Mouse (Mus musculus): ENCODE results near the gene Socs4. TPM values are rescaled to one million over a fixed set of nuclear protein-coding genes. Genes with fewer than 3 reads are reported as not detected.

Gene Socs4
- total and polyA plus RNA-seq, 3 experiments = 2.2 to 14.9 (median 13.4) TPM

DNA sequence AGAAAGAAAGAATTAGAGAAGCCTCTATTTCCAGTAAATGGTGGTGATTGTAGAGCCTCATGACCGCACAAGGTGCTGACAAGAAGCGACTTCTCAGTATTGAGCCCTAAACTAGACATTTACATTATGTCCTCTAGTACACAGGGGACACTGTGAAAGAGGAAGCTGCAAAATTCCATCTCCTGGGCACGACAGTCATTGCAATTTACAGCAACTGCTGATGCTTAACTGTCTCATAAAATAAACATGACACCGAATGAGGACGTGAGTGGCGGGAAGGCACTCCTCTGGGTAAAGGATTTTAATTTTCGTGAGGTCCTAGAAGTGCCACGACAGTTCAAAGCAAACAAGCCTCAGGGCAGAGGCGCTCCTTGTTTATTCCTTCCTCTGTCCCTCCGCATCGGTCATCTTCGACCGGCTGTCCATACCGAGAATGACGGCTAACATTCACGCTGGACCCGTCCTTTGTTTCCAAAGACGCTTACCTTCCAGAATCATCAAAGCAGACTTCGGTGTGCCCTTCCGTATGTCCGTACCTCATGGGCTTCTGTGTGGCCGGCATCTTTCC lies 611 bp upstream of the Socs4 start:
- TF ChIP-seq POLR2A (IDR thresholded peaks at IDR 0.05; ENCODE audit: insufficient read depth, low read depth, low read length) = no peak
- TF ChIP-seq EP300 (IDR thresholded peaks at IDR 0.05; ENCODE audit: insufficient read depth, low read depth, low read length) = no peak
- no peak for TF ChIP-seq CTCF (IDR thresholded peaks at IDR 0.05)
- intact Hi-C loops (cut with DNase I) = loop anchor here (2.0 to 5.0 kb wide), 2 partner anchors 23 to 141 kb away; partner anchors contain the start of genes Dlgap5 and Mapk1ip1l
- WGBS = 3% methylated on average over 22 of the region's 22 CpGs

DNA sequence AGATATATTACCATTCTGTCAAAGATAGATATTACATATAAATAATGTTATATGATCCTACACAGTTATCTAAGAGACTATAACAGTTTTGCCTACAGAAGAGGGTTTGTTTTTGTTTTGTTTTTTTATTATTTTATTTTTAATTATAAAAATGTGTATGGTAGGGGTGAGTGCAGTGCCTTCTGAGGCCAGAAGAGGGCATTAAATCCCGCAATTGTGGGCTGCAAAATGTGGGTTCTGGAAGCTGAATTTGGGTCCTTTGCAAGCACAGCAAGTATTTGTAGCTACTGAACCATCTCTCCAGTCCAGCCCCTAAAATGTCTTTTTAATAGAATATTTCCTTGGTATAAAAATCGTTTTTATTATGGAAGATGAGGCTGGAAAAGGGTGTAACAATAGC lies 2.3 kb downstream of the Socs4 start:
- DNase-seq = no peak
- Histone ChIP-seq H3K79me2 (replicated peaks; ENCODE audit: control insufficient read depth, insufficient read depth, low read length) (peaks cover 2% of the 10 kb centered on the region), H3K27me3 (ENCODE audit: control insufficient read depth, insufficient read depth, low read length) (no peaks in the 10 kb centered on the region), H3K4me3 (no peak overlapping the region), H3K4me1 (ENCODE audit: control insufficient read depth, insufficient read depth, low read length) (no peaks in the 10 kb centered on the region; the same call in 1 of the 2 replicates), H3K9ac (ENCODE audit: low read depth, low read length) (no peak overlapping the region), H3K27ac (no peak overlapping the region), H3K36me3 (ENCODE audit: control insufficient read depth, insufficient read depth, low read length) (peaks cover 2% of the 10 kb centered on the region; the same call in 1 of the 2 replicates)
- 83% methylated on average over 2 of the region's 2 CpGs for WGBS
- intact Hi-C loops (cut with DNase I) = loop anchor here (5.0 kb wide), 1 partner anchor 138 kb away; the partner anchor contains the start of gene Dlgap5
- no peak for TF ChIP-seq EP300 (IDR thresholded peaks at IDR 0.05; ENCODE audit: insufficient read depth, low read depth, low read length)
- peak; percentile 50 for TF ChIP-seq CTCF (IDR thresholded peaks at IDR 0.05)
- no peak for TF ChIP-seq POLR2A (IDR thresholded peaks at IDR 0.05; ENCODE audit: insufficient read depth, low read depth, low read length)

More for the DNA sequence above, 611 bp upstream of the Socs4 start:
- Histone ChIP-seq H3K9ac (ENCODE audit: low read depth, low read length) (peak overlapping the region; percentile 69), H3K36me3 (ENCODE audit: control insufficient read depth, insufficient read depth, low read length) (peaks cover 2% of the 10 kb centered on the region; the same call in 1 of the 2 replicates), H3K4me3 (peak overlapping the region; percentile 83), H3K27me3 (ENCODE audit: control insufficient read depth, insufficient read depth, low read length) (no peaks in the 10 kb centered on the region), H3K27ac (peak overlapping the region; percentile 96), H3K4me1 (ENCODE audit: control insufficient read depth, insufficient read depth, low read length) (no peaks in the 10 kb centered on the region; the same call in 1 of the 2 replicates), H3K79me2 (replicated peaks; ENCODE audit: control insufficient read depth, insufficient read depth, low read length) (no peaks in the 10 kb centered on the region; the same call in 1 of the 2 replicates)
- DNase-seq = no peak

DNA sequence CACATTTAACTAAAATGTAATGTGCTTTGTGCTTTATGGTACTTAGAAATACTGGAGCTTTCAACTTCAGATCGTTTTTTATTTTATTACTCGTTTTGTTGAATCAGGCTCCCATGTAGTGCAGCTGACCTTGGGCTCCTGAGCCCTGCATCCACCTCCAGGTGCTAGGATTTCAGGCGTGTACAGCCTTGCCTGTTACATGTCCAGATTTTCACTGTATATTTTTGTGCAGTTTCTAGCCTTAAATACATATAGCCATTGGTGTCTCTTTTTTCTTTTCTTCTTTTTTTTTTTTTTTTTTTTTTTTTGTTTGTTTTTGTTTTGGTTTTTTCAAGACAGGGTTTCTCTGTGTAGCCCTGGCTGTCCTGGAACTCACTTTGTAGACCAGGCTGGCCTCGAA lies 4.8 kb downstream of the Socs4 start:
- H3K27me3 ChIP-seq (ENCODE audit: control insufficient read depth, insufficient read depth, low read length) = no peaks in the 10 kb centered on the region
- no peak overlapping the region for H3K27ac ChIP-seq
- intact Hi-C loops (cut with DNase I) = no loop called here
- peaks cover 2% of the 10 kb centered on the region; the same call in 1 of the 2 replicates for H3K36me3 ChIP-seq (ENCODE audit: control insufficient read depth, insufficient read depth, low read length)
- H3K9ac ChIP-seq (ENCODE audit: low read depth, low read length) = no peak overlapping the region
- H3K79me2 ChIP-seq (replicated peaks; ENCODE audit: control insufficient read depth, insufficient read depth, low read length) = peaks cover 7% of the 10 kb centered on the region
- no peak overlapping the region for H3K4me3 ChIP-seq
- DNase-seq = no peak
- H3K4me1 ChIP-seq (ENCODE audit: control insufficient read depth, insufficient read depth, low read length) = peaks cover 1% of the 10 kb centered on the region
- TF ChIP-seq POLR2A (IDR thresholded peaks at IDR 0.05; ENCODE audit: insufficient read depth, low read depth, low read length) (no peak), EP300 (IDR thresholded peaks at IDR 0.05; ENCODE audit: insufficient read depth, low read depth, low read length) (no peak)
- 90% methylated on average over 4 of the region's 4 CpGs for WGBS

DNA sequence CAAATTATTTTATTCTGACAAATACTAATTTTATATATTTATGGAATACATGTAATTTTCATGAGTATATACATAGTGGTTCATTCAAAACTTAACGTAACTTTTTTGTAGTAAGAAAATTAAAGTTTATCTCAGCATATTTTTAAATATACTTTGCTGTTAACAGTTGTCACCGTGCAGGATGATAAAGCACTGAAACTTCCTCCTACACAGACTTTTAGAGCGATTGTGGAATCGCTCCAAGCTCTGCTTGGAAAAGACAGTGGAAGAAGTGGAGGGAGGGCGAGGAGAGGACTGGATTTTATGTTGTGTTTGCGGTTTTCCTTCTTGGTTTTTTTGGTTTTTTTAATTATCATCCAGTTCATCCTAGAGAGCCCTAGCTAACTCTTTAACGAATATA lies 6.8 kb downstream of the Socs4 start:
- Histone ChIP-seq H3K4me3 (no peak overlapping the region), H3K27ac (no peak overlapping the region), H3K79me2 (replicated peaks; ENCODE audit: control insufficient read depth, insufficient read depth, low read length) (peaks cover 10% of the 10 kb centered on the region), H3K9ac (ENCODE audit: low read depth, low read length) (no peak overlapping the region), H3K36me3 (ENCODE audit: control insufficient read depth, insufficient read depth, low read length) (no peaks in the 10 kb centered on the region; the same call in 1 of the 2 replicates), H3K4me1 (ENCODE audit: control insufficient read depth, insufficient read depth, low read length) (peaks cover 1% of the 10 kb centered on the region), H3K27me3 (ENCODE audit: control insufficient read depth, insufficient read depth, low read length) (no peaks in the 10 kb centered on the region)
- TF ChIP-seq CTCF (IDR thresholded peaks at IDR 0.05) (no peak), POLR2A (IDR thresholded peaks at IDR 0.05; ENCODE audit: insufficient read depth, low read depth, low read length) (no peak), EP300 (IDR thresholded peaks at IDR 0.05; ENCODE audit: insufficient read depth, low read depth, low read length) (no peak)
- 32% methylated on average over 7 of the region's 7 CpGs for WGBS
- DNase-seq = no peak
- intact Hi-C loops (cut with DNase I) = no loop called here

DNA sequence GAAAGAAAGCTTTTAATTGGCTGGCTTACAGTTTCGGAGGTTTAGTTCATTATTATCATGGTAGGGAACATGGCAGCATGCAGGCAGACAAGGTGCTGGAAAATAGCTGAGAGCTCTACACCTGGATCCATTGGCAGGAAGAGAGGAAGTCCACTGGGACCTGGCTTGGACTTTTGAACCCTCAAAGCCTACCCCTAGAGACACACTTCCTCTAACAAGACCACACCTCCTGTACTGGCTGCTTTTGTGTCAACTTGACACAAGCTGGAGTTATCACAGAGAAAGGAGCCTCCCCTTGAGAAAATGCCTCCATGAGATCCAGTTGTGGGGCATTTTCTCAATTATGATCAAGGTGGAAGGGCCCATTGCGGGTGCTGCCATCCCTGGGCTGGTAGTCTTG lies 8.5 kb downstream of the Socs4 start:
- TF ChIP-seq EP300 (IDR thresholded peaks at IDR 0.05; ENCODE audit: insufficient read depth, low read depth, low read length) = no peak
- TF ChIP-seq CTCF (IDR thresholded peaks at IDR 0.05) = no peak
- TF ChIP-seq POLR2A (IDR thresholded peaks at IDR 0.05; ENCODE audit: insufficient read depth, low read depth, low read length) = no peak
- peaks cover 13% of the 10 kb centered on the region for H3K79me2 ChIP-seq (replicated peaks; ENCODE audit: control insufficient read depth, insufficient read depth, low read length)
- H3K27me3 ChIP-seq (ENCODE audit: control insufficient read depth, insufficient read depth, low read length) = no peaks in the 10 kb centered on the region
- peaks cover 1% of the 10 kb centered on the region for H3K4me1 ChIP-seq (ENCODE audit: control insufficient read depth, insufficient read depth, low read length)
- WGBS = 96% methylated on average over 2 of the region's 2 CpGs
- H3K36me3 ChIP-seq (ENCODE audit: control insufficient read depth, insufficient read depth, low read length) = no peaks in the 10 kb centered on the region
- no peak overlapping the region for H3K27ac ChIP-seq
- no peak overlapping the region for H3K4me3 ChIP-seq
- no peak overlapping the region for H3K9ac ChIP-seq (ENCODE audit: low read depth, low read length)
- no peak for DNase-seq
- intact Hi-C loops (cut with DNase I) = no loop called here

DNA sequence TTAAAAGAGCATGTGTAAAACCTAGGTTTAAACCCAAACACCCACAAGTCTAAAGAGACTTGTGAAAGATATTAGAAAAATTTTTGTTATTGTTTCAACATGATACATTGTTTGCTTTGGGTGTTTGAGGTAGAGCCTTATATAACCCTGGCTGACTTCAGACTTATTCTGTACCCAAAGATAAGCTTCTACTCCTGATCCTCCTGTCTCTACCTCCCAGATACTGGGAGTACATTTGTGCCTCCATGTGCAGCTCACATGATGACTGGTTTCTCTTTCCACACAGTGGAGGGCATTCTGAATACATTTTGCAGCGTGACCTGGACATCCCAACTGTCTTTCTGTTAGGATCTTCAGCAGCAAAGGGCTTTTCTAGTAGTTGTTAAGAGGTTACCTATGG lies 9.5 kb downstream of the Socs4 start:
- no peak for TF ChIP-seq EP300 (IDR thresholded peaks at IDR 0.05; ENCODE audit: insufficient read depth, low read depth, low read length)
- no peak for TF ChIP-seq POLR2A (IDR thresholded peaks at IDR 0.05; ENCODE audit: insufficient read depth, low read depth, low read length)
- TF ChIP-seq CTCF (IDR thresholded peaks at IDR 0.05) = no peak
- Histone ChIP-seq H3K79me2 (replicated peaks; ENCODE audit: control insufficient read depth, insufficient read depth, low read length) (peaks cover 13% of the 10 kb centered on the region), H3K36me3 (ENCODE audit: control insufficient read depth, insufficient read depth, low read length) (no peaks in the 10 kb centered on the region), H3K4me1 (ENCODE audit: control insufficient read depth, insufficient read depth, low read length) (peaks cover 1% of the 10 kb centered on the region), H3K9ac (ENCODE audit: low read depth, low read length) (no peak overlapping the region), H3K27ac (no peak overlapping the region), H3K4me3 (no peak overlapping the region), H3K27me3 (ENCODE audit: control insufficient read depth, insufficient read depth, low read length) (no peaks in the 10 kb centered on the region)
- intact Hi-C loops (cut with DNase I) = no loop called here
- WGBS = 85% methylated on average over 1 of the region's 1 CpGs
- no peak for DNase-seq

Data from heart, adult 2 months (tissue).